Mouse (Mus musculus) right cerebral cortex, adult 2 months (tissue): ENCODE results near the gene Isg15.

ENCODE experiments used
- DNase-seq, 2 experiments: peaks; one replicate each; pipeline ENCODE4 v3.0.0; 2021 to 2022; ENCODE audit warnings: low spot score in 2 of 2

Gene Isg15

GRCm38 (mm10) chr4:156200623-156201475, at the start of gene Isg15:
Isg15 (minus strand) TSS chr4:156200818.
- no peak for DNase-seq

DNA sequence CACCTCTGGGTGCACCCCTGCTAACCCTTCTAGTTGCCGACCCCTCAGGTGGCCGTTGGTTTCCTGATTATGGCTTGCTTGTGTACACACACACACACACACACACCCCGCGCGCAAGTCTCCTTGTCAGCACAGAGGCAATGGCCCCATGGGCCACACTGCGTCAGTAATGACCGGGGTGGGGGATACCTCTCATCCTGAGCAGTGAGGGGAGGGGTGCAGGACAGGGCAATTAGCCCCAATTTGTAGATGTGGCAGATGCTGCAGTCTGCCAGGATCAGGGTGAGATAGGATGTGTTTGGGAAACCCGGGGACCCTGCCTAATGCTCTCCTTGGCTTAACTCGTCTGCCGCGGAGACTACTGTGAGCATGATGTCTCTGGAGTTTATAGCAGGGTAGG, 48.9 kb upstream of the Isg15 start:
- no peak for DNase-seq

GRCm38 (mm10) chr4:156236651-156237447, 36.2 kb upstream of the Isg15 start:
- DNase-seq: no peak

DNA sequence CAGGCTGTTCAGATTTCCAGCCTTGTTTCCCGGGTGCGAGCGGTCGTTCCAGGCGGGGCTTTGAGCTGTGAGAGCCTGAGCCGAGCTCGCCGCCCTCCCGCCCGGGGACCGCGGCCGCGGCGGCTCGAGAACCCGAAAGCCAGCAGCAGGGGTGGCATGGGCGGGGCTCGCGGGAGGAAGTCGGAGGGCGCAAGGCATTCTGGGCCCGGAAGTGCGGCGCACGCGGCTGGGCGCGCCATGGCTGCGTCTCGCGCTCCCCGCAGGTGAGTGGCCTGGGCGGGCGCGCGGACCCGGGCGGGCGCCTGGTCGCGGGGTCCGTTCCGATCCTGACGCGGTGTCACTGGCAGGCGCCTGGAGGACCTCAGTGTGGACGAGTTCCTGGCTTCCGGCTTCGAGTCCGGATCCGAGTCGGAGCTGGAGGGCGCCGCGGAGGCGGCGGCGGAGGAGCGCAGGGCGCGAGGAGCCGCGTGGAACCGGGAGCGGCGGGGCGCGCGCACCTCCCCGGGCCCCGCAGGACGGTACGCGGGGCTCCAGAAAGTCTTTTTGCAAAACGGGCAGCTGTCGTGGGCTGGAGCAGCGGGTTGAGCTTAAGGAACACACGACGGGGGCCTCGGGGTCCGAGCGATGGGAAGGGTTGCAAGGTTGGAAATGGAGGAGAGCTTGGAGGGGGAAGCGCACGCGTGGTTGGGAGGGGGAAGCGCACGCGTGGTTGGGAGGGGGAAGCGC, 35.4 kb upstream of the Isg15 start, which contains the start of gene Noc2l:
Gene Noc2l, plus strand, starts transcription at position 203 of the 726 bp plus-strand sequence.
- DNase-seq: peak; percentile 87

- DNase-seq: no peak
These were observed 34.7 kb upstream of the Isg15 start for GRCm38 (mm10) chr4:156235360-156235770.

DNA sequence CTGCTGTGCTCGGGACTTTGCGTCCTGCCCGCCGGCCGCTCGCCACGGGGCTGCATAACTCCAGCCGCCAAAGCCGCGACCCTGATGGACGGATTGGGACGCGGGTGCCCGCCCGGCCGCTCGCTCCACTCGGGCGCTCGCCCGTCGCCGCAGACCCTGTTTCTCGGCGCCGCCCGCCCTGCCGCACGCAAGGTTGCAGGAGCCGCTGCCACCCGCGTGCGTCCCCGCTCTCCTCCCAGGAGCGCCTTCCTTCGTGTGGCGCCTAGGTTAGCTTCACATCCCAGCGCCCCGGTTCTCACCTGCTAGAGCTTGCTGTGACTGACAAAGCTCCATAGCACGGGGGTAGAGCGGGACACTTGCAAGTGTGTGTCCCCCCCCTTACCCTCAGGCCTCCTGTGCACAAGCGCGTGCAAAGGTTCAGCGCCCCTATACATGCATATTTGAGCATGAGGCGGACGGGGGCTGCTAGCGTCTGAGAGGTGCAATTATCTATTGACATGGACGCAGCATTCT, 34.1 kb upstream of the Isg15 start, which contains the start of gene Plekhn1:
Gene Plekhn1, minus strand, starts transcription at position 157 of the 513 bp plus-strand sequence.
- DNase-seq: peak; percentile 59 to 75

DNA sequence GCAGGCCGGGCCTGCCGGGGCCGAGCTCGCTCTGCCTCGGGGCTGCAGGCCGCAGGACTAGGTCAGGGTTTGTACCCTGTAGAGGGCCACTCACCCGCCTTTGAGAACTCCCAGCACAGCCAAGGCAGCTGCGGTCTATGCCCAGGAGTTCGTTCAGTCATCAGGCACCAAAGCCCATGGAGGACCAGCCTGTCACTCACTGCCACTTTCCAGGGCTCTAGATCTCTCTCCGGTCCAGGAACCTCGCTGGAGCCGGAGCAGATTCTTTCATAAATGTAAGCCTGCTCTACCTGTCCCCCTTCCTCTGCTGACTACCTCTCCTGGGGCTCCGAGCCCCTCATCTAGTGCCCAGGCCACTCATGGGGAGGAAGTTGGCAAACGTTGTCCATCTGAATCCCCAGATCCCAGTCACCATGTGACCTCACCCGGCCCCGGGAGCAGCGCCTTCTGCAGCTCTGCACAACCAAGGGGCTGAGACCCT, 33.4 kb upstream of the Isg15 start:
- no peak for DNase-seq

DNA sequence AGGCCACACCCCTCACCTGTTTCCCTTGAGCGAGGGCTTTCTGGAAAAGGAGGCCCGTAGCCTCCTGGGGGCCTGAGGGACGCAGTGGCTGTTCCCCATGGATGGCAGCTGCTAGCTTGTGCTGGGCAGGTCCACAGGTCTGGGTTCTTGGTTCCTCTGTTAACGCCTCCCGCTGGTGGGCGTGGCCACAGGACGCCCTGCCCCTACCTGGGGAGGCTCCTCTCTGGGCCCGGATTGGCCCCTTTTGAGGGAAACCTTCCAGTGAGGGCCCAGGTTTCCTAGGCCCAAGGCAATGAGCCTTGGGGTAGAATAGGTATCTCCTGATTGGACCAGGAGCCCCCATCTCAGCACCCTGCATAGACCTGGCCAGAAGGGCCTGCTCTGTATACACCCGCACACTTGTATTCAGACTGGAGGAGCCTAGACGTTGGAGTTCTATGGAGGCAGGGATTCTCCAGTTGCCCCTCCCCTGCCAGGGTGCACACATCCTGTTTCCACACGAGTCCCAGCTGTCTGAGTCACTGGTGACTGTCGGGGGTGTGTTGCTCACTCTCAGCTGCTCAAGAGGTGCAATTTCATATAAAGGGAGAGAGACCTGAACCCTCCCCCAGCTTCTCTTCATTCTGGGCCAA, 27.9 kb upstream of the Isg15 start:
- peak; percentile 57 to 68 for DNase-seq

- no peak for DNase-seq
These were observed 27.3 kb upstream of the Isg15 start for GRCm38 (mm10) chr4:156227752-156228392.

GRCm38 (mm10) chr4:156224276-156224675, 23.7 kb upstream of the Isg15 start:
- DNase-seq: no peak

DNA sequence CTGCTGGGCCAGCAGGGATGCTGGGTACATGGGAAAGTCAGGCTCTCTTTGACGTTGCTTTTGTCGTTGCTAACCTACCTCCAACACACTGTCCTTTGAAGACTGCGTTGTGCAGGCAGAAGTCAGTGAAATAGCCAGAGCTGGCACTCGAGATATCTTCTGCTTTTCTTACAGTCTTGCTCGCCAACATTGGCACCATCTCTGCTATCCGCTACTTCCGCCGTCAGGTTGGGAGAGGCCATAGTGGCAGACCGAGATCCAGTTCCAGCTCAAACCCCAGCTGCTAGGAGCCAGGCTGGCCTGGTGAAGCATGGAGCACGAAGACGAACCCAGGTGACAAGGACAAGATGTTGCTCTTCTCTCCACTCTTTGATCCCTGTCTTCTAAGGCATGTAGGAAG, 19.3 kb upstream of the Isg15 start:
- DNase-seq: no peak

DNA sequence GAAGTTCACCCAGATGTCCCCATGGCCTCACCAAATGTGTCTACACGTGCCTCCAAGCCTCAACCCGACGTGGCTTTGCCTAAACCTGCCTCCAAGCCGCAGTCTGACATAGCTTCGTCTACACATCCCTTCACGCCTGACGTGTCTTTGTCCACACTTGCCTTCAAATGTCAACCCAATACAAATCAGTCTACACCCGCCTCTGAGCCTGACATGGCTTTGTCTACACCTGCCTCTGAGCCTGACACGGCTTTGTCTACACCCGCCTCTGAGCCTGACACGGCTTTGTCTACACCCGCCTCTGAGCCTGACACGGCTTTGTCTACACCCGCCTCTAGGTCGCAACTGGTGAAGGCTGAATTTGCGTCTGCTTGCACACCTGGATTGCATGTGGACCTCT, 17.2 kb upstream of the Isg15 start:
- DNase-seq: no peak

GRCm38 (mm10) chr4:156217022-156217669, 16.5 kb upstream of the Isg15 start:
- DNase-seq: no peak

GRCm38 (mm10) chr4:156216196-156216595, 15.6 kb upstream of the Isg15 start:
- no peak for DNase-seq

- no peak for DNase-seq
These were observed 15.0 kb upstream of the Isg15 start, which contains the start of gene Perm1 for GRCm38 (mm10) chr4:156215649-156216048. Perm1 (plus strand) TSS chr4:156215868.

GRCm38 (mm10) chr4:156213134-156213533, 12.5 kb upstream of the Isg15 start:
- no peak for DNase-seq

DNA sequence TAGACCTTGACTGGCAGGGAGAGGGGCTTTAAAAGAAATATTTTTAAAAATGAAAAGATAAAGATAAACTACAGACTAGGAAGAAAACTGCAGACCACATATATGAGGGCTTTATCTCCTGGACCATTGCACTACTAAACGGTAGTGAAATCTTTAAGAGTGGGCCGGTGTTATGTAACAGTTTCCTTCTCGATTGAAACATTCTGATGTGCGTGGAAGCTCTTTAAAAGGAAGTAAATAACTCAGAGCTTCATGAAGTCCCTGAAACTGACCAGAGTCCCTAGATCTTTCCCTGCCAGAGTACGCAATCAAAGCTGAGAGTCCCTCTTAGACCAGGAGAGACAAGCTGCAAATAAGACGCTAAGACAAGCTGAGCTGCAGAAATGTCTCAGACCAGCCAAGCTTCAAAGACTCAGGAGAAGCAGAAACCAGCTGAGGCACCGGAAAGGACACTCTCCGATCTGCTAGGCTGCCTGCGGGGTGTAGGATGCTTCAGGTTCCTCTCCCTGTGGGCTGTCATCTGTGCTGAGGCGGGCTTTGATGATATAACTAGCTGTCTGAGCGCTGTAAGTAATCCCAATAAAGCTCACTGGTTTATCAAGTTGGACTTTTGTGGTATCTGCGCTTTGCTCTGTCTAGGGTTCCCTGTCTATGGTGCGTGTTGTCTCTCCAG, 9.5 kb upstream of the Isg15 start:
- no peak for DNase-seq

GRCm38 (mm10) chr4:156208872-156209271, 8.3 kb upstream of the Isg15 start:
- DNase-seq: no peak

- no peak for DNase-seq
These were observed 3.0 kb upstream of the Isg15 start for GRCm38 (mm10) chr4:156203413-156204131.
